Mouse (Mus musculus) effector memory CD4-positive, alpha-beta T cell, adult 7 months (primary cell): ENCODE data around the gene Wdpcp. TPM values are rescaled to one million over a fixed set of nuclear protein-coding genes. Genes with fewer than 3 reads are reported as not detected.

ENCODE experiments used
- polyA plus RNA-seq: library from polyadenylated mRNA; unstranded; fragments of 100-300 nt; shearing (Covaris generic); gene quantifications from one replicate; pipeline ENCODE4 v1.2.1, GENCODE M21; 2017

Gene Wdpcp
- polyA plus RNA-seq = 1.7 TPM

DNA sequence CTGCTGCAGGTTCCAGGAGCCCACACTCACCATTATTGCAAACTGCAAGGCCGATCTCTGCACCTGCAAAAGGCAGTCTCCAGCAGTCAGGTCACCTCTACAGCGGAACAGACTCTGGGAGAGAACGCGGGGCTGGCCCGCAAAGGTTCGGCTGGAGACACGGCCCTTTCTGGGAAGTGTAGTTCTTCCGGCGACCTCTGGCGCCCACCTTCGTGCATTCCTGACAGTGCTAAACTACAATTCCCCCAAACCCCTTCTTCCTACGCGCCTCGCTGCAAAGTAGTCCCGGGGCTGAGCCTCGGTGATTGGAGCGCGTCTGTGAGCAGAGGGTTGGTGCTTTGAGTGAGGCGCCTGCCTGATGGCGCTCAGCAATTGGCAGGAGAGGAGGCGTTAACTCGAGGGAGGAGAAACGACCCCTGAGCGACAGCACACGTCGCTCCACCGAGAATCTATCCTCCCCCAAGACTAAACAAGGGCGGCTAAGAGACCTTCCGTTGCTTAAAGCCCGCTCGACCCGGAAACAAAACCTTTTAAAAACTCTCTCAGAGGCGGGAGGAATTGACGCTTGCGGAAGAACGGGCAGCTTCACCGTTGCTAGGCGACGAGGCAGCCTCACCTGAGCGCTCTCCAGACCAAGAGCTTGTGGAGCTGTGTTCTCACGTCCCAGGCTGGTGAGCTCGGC is at the start of gene Wdpcp, which contains the start of gene Mdh1:
Gene Wdpcp, plus strand, starts transcription at position 536 of the 682 bp plus-strand sequence.
Gene Mdh1, minus strand, starts transcription at position 668 of the 682 bp plus-strand sequence.

Other genes starting within 250 kb of the Wdpcp start
- gene Ugp2, start 201.0 kb upstream of the Wdpcp start, polyA plus RNA-seq = 52.6 TPM
- gene Mdh1, start 132 bp downstream of the Wdpcp start, polyA plus RNA-seq = 219 TPM